Mouse (Mus musculus) ES-E14 (cell line): ENCODE data around the gene Eif4b. TPM values are rescaled to one million over a fixed set of nuclear protein-coding genes. Genes with fewer than 3 reads are reported as not detected.

ENCODE experiments used
- DNase-seq: peaks from one replicate; pipeline ENCODE4 v3.0.0-alpha.2; 2013; ENCODE audit warnings: low read depth, low spot score
- H3K27ac ChIP-seq: 2 replicates; pipeline ENCODE4 v1.5.1; 2012; ENCODE audit warnings: low read depth, mild to moderate bottlenecking, low read length, moderate library complexity, mixed read lengths; ENCODE audit not compliant: poor library complexity, insufficient read depth, severe bottlenecking
- H3K36me3 ChIP-seq: 2 replicates; pipeline ENCODE4 v1.6.1; 2012; ENCODE audit warnings: mild to moderate bottlenecking, low read length, moderate library complexity, mixed read lengths; ENCODE audit not compliant: control insufficient read depth, poor library complexity, insufficient read depth, severe bottlenecking
- H3K4me1 ChIP-seq, 2 experiments: fragments of 150-350 bp in 1 of 2; sonication (generic) in 1 of 2; 2 replicates each; pipeline ENCODE4 v1.6.1; 2012; ENCODE audit warnings: low read length in 2 of 2, mild to moderate bottlenecking in 1 of 2, mixed read lengths in 1 of 2; ENCODE audit not compliant: control insufficient read depth in 2 of 2, insufficient read depth in 2 of 2, poor library complexity in 1 of 2
- H3K4me3 ChIP-seq, 2 experiments: fragments of 150-350 bp in 1 of 2; sonication (generic) in 1 of 2; 2 replicates each; pipeline ENCODE4 v1.5.1; 2012; ENCODE audit warnings: low read length in 2 of 2, low read depth in 1 of 2, mild to moderate bottlenecking in 1 of 2, mixed read lengths in 1 of 2; ENCODE audit not compliant: insufficient read depth in 1 of 2, poor library complexity in 1 of 2, severe bottlenecking in 1 of 2
- H3K9ac ChIP-seq: 2 replicates; pipeline ENCODE4 v1.6.1; 2012; ENCODE audit warnings: low read depth, mild to moderate bottlenecking, low read length, mixed read lengths; ENCODE audit not compliant: poor library complexity, insufficient read depth, severe bottlenecking
- H3K9me3 ChIP-seq: fragments of 150-350 bp; sonication (generic); 2 replicates; pipeline ENCODE4 v1.6.1; 2012; ENCODE audit warnings: low read depth, mild to moderate bottlenecking, low read length; ENCODE audit not compliant: control insufficient read depth, insufficient read depth
- CHD2 ChIP-seq: IDR thresholded peaks from 2 replicates; pipeline ENCODE4 v1.6.1; 2014; ENCODE audit warnings: mild to moderate bottlenecking, low read depth, low read length, inconsistent platforms
- HCFC1 ChIP-seq: IDR thresholded peaks from 2 replicates; pipeline ENCODE4 v1.6.1; 2012; ENCODE audit warnings: low read length, inconsistent platforms, borderline replicate concordance; ENCODE audit not compliant: insufficient read depth
- MAFK ChIP-seq: IDR thresholded peaks from 2 replicates; pipeline ENCODE4 v1.6.1; 2014; ENCODE audit warnings: mild to moderate bottlenecking, low read depth, low read length, inconsistent platforms; ENCODE audit not compliant: insufficient read depth
- ZC3H11A ChIP-seq: IDR thresholded peaks from 2 replicates; pipeline ENCODE4 v1.6.1; 2012; ENCODE audit warnings: low read depth, mild to moderate bottlenecking, inconsistent platforms, low read length, borderline replicate concordance
- ZNF384 ChIP-seq: IDR thresholded peaks from 2 replicates; pipeline ENCODE4 v1.6.1; 2012; ENCODE audit warnings: low read depth, low read length, inconsistent platforms
- in situ Hi-C, 2 experiments: fragments of 600-800 bp; cut with MboI; formaldehyde crosslinking; loops; one replicate each; pipeline ENCODE4 v1.15.1; 2025; ENCODE audit warnings: low sequenced_read_pairs in 2 of 2, inconsistent platforms in 1 of 2; ENCODE audit not compliant: unreplicated experiment in 2 of 2
- total RNA-seq: library from RNA; depleted of rRNA; stranded (reverse); fragments of 300-350 nt; gene quantifications from 2 replicates; pipeline ENCODE4 v1.2.3, GENCODE M21; 2012

Gene Eif4b
- total RNA-seq, 1 experiment = 361 TPM

- H3K9me3 ChIP-seq = no peaks in the 10 kb centered on the region
- H3K9ac ChIP-seq = no peak overlapping the region
- in situ Hi-C loops = loop anchor here in 1 of 2 experiments (25.0 kb wide), 1 partner anchor 396 kb away; no protein-coding TSS in a partner anchor
- DNase-seq = no peak
- no peak overlapping the region for H3K4me3 ChIP-seq
- peaks cover 0 to 2% of the 10 kb centered on the region in 2 experiments; a peak in 1 of 4 replicates for H3K4me1 ChIP-seq
- H3K27ac ChIP-seq = no peak overlapping the region
- TF ChIP-seq CHD2 (no peak), ZNF384 (no peak), ZC3H11A (no peak), HCFC1 (no peak), MAFK (no peak)
- H3K36me3 ChIP-seq = peaks cover 87% of the 10 kb centered on the region
These were observed 17.6 kb downstream of the Eif4b start for GRCm38 (mm10) chr15:102091063-102091679.

GRCm38 (mm10) chr15:102091688-102092087 is 18.1 kb downstream of the Eif4b start:
- peaks cover 0 to 2% of the 10 kb centered on the region in 2 experiments; a peak in 1 of 4 replicates for H3K4me1 ChIP-seq

GRCm38 (mm10) chr15:102092222-102092621 is 18.6 kb downstream of the Eif4b start:
- H3K36me3 ChIP-seq = peaks cover 86% of the 10 kb centered on the region
- in situ Hi-C loops = loop anchor here in 1 of 2 experiments (25.0 kb wide), 1 partner anchor 395 kb away; no protein-coding TSS in a partner anchor
- no peaks in the 10 kb centered on the region for H3K9me3 ChIP-seq
- no peak overlapping the region for H3K4me3 ChIP-seq
- H3K9ac ChIP-seq = no peak overlapping the region
- no peak overlapping the region for H3K27ac ChIP-seq
- peaks cover 0 to 4% of the 10 kb centered on the region in 2 experiments; a peak in 1 of 4 replicates for H3K4me1 ChIP-seq
- TF ChIP-seq CHD2 (no peak), ZC3H11A (no peak), HCFC1 (no peak), ZNF384 (no peak)
- no peak for DNase-seq

More at GRCm38 (mm10) chr15:102091688-102092087, 18.1 kb downstream of the Eif4b start:
- H3K9me3 ChIP-seq = no peaks in the 10 kb centered on the region
- TF ChIP-seq ZC3H11A = no peak
- in situ Hi-C loops = loop anchor here in 1 of 2 experiments (25.0 kb wide), 1 partner anchor 396 kb away; no protein-coding TSS in a partner anchor
- H3K9ac ChIP-seq = no peak overlapping the region
- no peak overlapping the region for H3K27ac ChIP-seq
- H3K4me3 ChIP-seq = no peak overlapping the region
- H3K36me3 ChIP-seq = peaks cover 86% of the 10 kb centered on the region
- DNase-seq = no peak

- peaks cover 79% of the 10 kb centered on the region for H3K36me3 ChIP-seq
- in situ Hi-C loops = loop anchor here in 1 of 2 experiments (25.0 kb wide), 1 partner anchor 393 kb away; no protein-coding TSS in a partner anchor
These were observed 20.6 kb downstream of the Eif4b start for GRCm38 (mm10) chr15:102094157-102094556.

More at GRCm38 (mm10) chr15:102094157-102094556, 20.6 kb downstream of the Eif4b start:
- Histone ChIP-seq H3K9me3 (no peaks in the 10 kb centered on the region), H3K9ac (no peak overlapping the region), H3K27ac (no peak overlapping the region), H3K4me1 (peaks cover 0 to 11% of the 10 kb centered on the region in 2 experiments; a peak in 1 of 4 replicates), H3K4me3 (no peak overlapping the region)
- no peak for DNase-seq
- TF ChIP-seq ZC3H11A (no peak), HCFC1 (no peak), MAFK (no peak), ZNF384 (no peak), CHD2 (no peak)
